Mouse (Mus musculus) midbrain, postnatal 0 days (tissue): Measurements from ENCODE around the gene Npas3. TPM values are rescaled to one million over a fixed set of nuclear protein-coding genes. Genes with fewer than 3 reads are reported as not detected.

ENCODE experiments used
- ATAC-seq: fragments of 200-750 bp; cut with Nextera tagmentation; 2 replicates; pipeline ENCODE4 v1.8.0; 2017; ENCODE audit warnings: moderate number of reproducible peaks, mild to moderate bottlenecking, moderate TSS enrichment, moderate library complexity; ENCODE audit not compliant: low FRiP score
- DNase-seq: peaks from one replicate; pipeline ENCODE4 v3.0.0-alpha.2; 2015; ENCODE audit warnings: low spot score
- H3K27ac ChIP-seq: fragments of 300-500 bp; sonication (generic); 2 replicates; pipeline ENCODE4 v1.5.1; 2014; ENCODE audit warnings: low read depth, mild to moderate bottlenecking, low read length, mixed read lengths
- H3K27me3 ChIP-seq: fragments of 300-500 bp; sonication (generic); 2 replicates; pipeline ENCODE4 v1.6.1; 2014; ENCODE audit warnings: low read length, control low read depth, mixed read lengths; ENCODE audit not compliant: insufficient read depth
- H3K36me3 ChIP-seq: fragments of 300-500 bp; sonication (generic); 2 replicates; pipeline ENCODE4 v1.6.1; 2014; ENCODE audit warnings: low read length, control low read depth, mixed read lengths; ENCODE audit not compliant: insufficient read depth
- H3K4me1 ChIP-seq: fragments of 300-500 bp; sonication (generic); 2 replicates; pipeline ENCODE4 v1.6.1; 2014; ENCODE audit warnings: mild to moderate bottlenecking, control low read depth, antibody characterized with exemption, low read length, mixed read lengths; ENCODE audit not compliant: insufficient read depth
- H3K4me2 ChIP-seq: fragments of 300-500 bp; sonication (generic); 2 replicates; pipeline ENCODE4 v1.6.1; 2014; ENCODE audit warnings: low read depth, mild to moderate bottlenecking, low read length, mixed read lengths; ENCODE audit not compliant: poor library complexity, severe bottlenecking
- H3K4me3 ChIP-seq: fragments of 300-500 bp; sonication (generic); 2 replicates; pipeline ENCODE4 v1.5.1; 2014; ENCODE audit warnings: low read depth, mild to moderate bottlenecking, low read length, moderate library complexity
- H3K9ac ChIP-seq: fragments of 300-500 bp; sonication (generic); replicated peaks from 2 replicates; pipeline ENCODE4 v1.6.1; 2014; ENCODE audit warnings: mild to moderate bottlenecking, low read length, moderate library complexity, mixed read lengths; ENCODE audit not compliant: poor library complexity, severe bottlenecking
- H3K9me3 ChIP-seq: fragments of 300-500 bp; sonication (generic); 2 replicates; pipeline ENCODE4 v1.6.1; 2016; ENCODE audit warnings: low read length, control low read depth
- CTCF ChIP-seq: IDR thresholded peaks from 2 replicates; pipeline ENCODE4 v1.5.1; 2016; ENCODE audit warnings: antibody characterized with exemption, mild to moderate bottlenecking
- WGBS: fragments of 180-500 bp; shearing (Covaris S2); extraction: QIAGEN DNeasy Blood & Tissue Kit; methylation state at CpG from one replicate; pipeline ENCODE4 v1.1.7; 2014; 5-methylcytosine and 5-hydroxymethylcytosine counted together
- polyA plus RNA-seq: library from polyadenylated mRNA; unstranded; fragments of >200 nt; fragmentation: Nextera tagmentation; extraction: Ambion mirVana; gene quantifications from 2 replicates; pipeline ENCODE4 v1.2.1, GENCODE M21; 2015
- total RNA-seq: library from RNA; depleted of rRNA; stranded (reverse); fragments of >200 nt; gene quantifications from 2 replicates; pipeline ENCODE4 v1.2.3, GENCODE M21; 2014

Gene Npas3
- total and polyA plus RNA-seq, 2 experiments from 2014 or later = 34.2 to 53.8 TPM

DNA sequence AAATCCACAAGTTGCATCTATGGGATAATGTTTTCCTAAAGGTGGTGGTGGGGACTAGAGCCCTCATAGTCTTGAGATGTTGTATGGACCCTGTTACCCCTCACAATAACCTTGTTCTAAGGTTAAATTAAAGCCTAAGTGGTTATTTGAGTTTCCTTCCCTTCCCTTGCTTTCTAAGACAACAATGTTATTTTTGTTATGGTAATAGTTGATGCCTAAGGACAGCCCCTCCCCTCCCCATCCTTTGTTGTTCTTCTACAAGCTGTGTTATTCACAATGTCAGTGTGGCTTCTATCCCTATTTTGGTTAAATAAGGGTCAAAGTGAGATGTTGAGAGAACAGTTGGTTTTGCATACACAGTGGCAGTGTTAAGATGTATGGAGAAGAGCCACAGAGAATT lies 226.0 kb downstream of the Npas3 start:
- ATAC-seq = no peak
- Histone ChIP-seq H3K9me3 (no peaks in the 10 kb centered on the region), H3K4me2 (no peak overlapping the region), H3K4me1 (no peaks in the 10 kb centered on the region; the same call in 1 of the 2 replicates), H3K4me3 (no peak overlapping the region), H3K27ac (no peak overlapping the region), H3K9ac (no peak overlapping the region), H3K36me3 (no peaks in the 10 kb centered on the region), H3K27me3 (no peaks in the 10 kb centered on the region)
- TF ChIP-seq CTCF = no peak
- no peak for DNase-seq

DNA sequence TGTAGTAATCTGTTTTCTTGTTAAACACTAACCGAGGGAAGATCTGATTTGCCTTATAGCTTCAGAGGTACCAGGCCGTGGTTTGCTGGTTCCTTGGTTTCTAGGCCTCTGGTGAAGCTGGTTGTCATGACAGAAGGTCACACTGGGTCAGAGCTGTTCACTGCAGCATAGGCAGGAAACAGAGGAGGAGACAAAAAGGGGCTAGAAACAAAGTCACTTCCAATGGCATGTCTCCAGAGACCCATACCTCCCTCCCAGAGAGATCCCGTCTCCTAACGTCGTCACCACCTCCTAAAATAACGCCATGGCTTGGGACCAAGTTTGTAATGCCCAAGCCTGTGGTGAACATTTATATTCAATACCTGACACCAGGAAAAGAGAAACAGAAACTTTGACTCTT lies 236.4 kb downstream of the Npas3 start:
- H3K9ac ChIP-seq = no peak overlapping the region
- H3K9me3 ChIP-seq = no peaks in the 10 kb centered on the region
- DNase-seq = no peak
- no peak for ATAC-seq
- H3K27ac ChIP-seq = no peak overlapping the region
- no peak for TF ChIP-seq CTCF
- WGBS = 78% methylated on average over 6 of the region's 6 CpGs
- no peak overlapping the region for H3K4me2 ChIP-seq
- H3K27me3 ChIP-seq = no peaks in the 10 kb centered on the region
- no peaks in the 10 kb centered on the region for H3K36me3 ChIP-seq
- H3K4me1 ChIP-seq = no peaks in the 10 kb centered on the region
- no peak overlapping the region for H3K4me3 ChIP-seq

DNA sequence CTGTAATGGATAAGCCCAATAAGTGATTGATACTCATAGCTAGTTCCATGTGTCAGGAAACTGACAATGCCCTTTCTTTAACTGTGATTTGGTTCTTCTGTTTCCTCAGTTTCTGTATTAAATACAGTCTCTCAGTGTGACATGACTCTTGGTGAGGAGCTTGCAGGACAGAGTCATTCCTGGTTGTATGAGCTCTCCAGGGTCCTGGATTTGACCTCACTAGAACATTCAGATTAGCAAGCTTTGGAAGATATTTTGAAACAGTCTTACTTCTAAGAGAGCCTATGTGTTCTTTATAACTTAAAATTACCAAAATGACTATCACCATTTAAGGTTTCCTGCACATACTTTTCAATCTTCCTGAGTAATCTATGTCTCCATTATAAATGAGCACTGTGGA lies 247.9 kb downstream of the Npas3 start:
- no peak for ATAC-seq
- H3K27me3 ChIP-seq = no peaks in the 10 kb centered on the region
- no peak for DNase-seq
- H3K4me3 ChIP-seq = no peak overlapping the region
- no peaks in the 10 kb centered on the region for H3K36me3 ChIP-seq
- no peak for TF ChIP-seq CTCF
- no peak overlapping the region for H3K27ac ChIP-seq
- H3K9ac ChIP-seq = no peak overlapping the region
- H3K4me1 ChIP-seq = no peaks in the 10 kb centered on the region
- no peak overlapping the region for H3K4me2 ChIP-seq
- no peaks in the 10 kb centered on the region for H3K9me3 ChIP-seq

DNA sequence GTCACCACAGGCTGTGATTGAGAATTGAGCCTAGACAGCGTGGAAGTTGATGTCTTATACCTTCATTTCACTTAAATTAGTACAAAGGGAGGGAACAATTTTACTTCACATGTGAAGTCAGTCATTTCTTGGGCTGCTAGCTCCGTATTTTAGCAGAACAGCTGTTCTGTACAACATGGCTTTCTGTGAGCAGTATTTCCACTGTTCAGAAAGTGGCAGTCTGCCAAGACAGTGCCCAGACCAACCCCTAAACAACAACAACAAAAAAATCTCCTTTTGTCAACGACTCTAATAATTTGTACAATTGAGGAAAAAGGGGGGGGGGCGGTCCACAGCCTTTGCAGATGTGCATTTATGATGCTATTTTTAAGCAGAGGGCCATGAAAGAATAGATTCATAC lies 266.4 kb downstream of the Npas3 start:
- no peak for TF ChIP-seq CTCF
- DNase-seq = peak; percentile 54

DNA sequence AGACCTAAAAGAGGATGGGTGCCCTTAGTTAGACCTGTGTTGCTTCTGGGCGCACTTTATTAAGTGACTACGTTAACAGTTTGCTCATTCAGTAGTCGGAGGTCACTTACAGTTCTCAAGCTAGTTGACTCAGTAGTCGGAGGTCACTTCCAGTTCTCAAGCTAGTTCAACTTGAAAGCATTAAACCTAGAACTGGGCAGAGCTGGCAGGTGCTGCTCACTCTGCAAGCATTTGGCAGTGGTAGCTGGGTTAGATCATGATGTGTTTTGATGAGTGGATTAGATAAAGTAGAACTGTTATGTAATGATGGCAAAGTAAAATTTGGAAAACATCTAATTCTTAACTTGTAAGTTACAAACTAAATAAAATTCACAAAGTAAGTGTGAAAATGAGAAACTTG lies 271.1 kb downstream of the Npas3 start:
- DNase-seq (no peak), ATAC-seq (no peak)
- TF ChIP-seq CTCF = no peak
- no peaks in the 10 kb centered on the region for H3K36me3 ChIP-seq
- H3K27ac ChIP-seq = no peak overlapping the region
- no peaks in the 10 kb centered on the region for H3K4me1 ChIP-seq
- H3K4me2 ChIP-seq = no peak overlapping the region
- no peaks in the 10 kb centered on the region for H3K27me3 ChIP-seq
- WGBS = 93% methylated on average over 4 of the region's 4 CpGs
- no peak overlapping the region for H3K4me3 ChIP-seq
- H3K9ac ChIP-seq = no peak overlapping the region
- H3K9me3 ChIP-seq = no peaks in the 10 kb centered on the region

More for the DNA sequence above, 266.4 kb downstream of the Npas3 start:
- Histone ChIP-seq H3K36me3 (no peaks in the 10 kb centered on the region), H3K4me1 (no peaks in the 10 kb centered on the region), H3K27me3 (no peaks in the 10 kb centered on the region), H3K4me3 (no peak overlapping the region), H3K9ac (no peak overlapping the region), H3K27ac (no peak overlapping the region), H3K9me3 (no peaks in the 10 kb centered on the region), H3K4me2 (no peak overlapping the region)
- 57% methylated on average over 4 of the region's 4 CpGs for WGBS
- ATAC-seq = no peak

DNA sequence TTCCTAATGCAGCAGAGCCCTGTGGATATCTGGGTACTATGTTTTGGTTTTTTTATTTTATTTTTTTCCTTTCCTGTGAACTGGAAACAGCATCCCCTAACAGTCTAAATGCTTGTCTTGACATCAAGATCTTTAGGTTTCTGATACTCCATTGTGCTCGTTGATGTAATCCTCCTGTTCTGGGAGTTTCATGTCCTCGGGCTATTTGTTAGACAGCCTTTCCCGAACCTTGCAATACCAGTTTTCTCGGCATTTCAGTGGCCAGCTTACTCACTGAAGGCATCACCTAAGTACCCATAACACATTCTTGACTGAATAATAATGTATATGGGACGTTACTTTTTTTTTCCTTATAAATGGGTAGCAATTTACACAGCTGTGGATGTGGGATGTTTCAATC lies 274.2 kb downstream of the Npas3 start:
- Histone ChIP-seq H3K4me2 (no peak overlapping the region), H3K27me3 (no peaks in the 10 kb centered on the region), H3K9ac (no peak overlapping the region), H3K27ac (no peak overlapping the region), H3K4me1 (no peaks in the 10 kb centered on the region), H3K36me3 (no peaks in the 10 kb centered on the region), H3K4me3 (no peak overlapping the region), H3K9me3 (no peaks in the 10 kb centered on the region)
- TF ChIP-seq CTCF = no peak
- DNase-seq (no peak), ATAC-seq (no peak)
- WGBS = 46% methylated on average over 5 of the region's 5 CpGs

DNA sequence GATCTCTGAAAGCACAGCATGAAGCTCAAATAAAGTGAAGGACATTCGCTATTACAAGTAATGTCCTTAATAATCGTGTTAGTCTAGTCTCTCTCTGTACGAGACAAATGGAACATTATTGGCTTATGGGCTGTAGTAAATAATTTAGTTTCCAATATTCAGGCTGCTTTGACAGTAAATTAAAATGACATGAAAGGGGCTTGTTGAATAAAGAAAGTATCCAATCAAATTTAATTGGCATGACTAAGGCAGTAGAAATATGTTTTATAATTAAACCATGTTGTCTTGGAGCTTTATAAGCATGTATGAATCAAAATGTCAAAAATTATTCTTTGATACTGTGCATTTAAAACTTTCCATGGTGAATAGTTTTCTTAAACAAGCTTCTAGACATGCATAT lies 278.6 kb downstream of the Npas3 start:
- 52% methylated on average over 3 of the region's 3 CpGs for WGBS
- Histone ChIP-seq H3K4me2 (no peak overlapping the region), H3K36me3 (no peaks in the 10 kb centered on the region), H3K9ac (no peak overlapping the region), H3K4me1 (no peaks in the 10 kb centered on the region), H3K4me3 (no peak overlapping the region), H3K27ac (no peak overlapping the region), H3K9me3 (no peaks in the 10 kb centered on the region), H3K27me3 (no peaks in the 10 kb centered on the region)
- DNase-seq (no peak), ATAC-seq (no peak)
- TF ChIP-seq CTCF = no peak
